Mouse (Mus musculus) embryo, embryonic 11 days (tissue): ENCODE results near the gene Ankrd6.

ENCODE experiments used
- DNase-seq: peaks from one replicate; pipeline ENCODE4 v3.0.0-alpha.2; 2015

The Ankrd6 gene

GRCm38 (mm10) chr4:32948696-32949095 is 1.9 kb downstream of the Ankrd6 start:
- DNase-seq: no peak

GRCm38 (mm10) chr4:32947631-32948030 is 3.0 kb downstream of the Ankrd6 start:
- DNase-seq: peak; percentile 63

GRCm38 (mm10) chr4:32940984-32941383 is 9.7 kb downstream of the Ankrd6 start:
- no peak for DNase-seq

GRCm38 (mm10) chr4:32939964-32940363 is 10.7 kb downstream of the Ankrd6 start:
- peak; percentile 49 for DNase-seq

GRCm38 (mm10) chr4:32939521-32939920 is 11.1 kb downstream of the Ankrd6 start:
- no peak for DNase-seq

GRCm38 (mm10) chr4:32936762-32937341 is 13.8 kb downstream of the Ankrd6 start:
- DNase-seq: peak; percentile 31

GRCm38 (mm10) chr4:32932056-32932455 is 18.6 kb downstream of the Ankrd6 start:
- DNase-seq: peak; percentile 64

GRCm38 (mm10) chr4:32929750-32930149 is 20.9 kb downstream of the Ankrd6 start:
- no peak for DNase-seq

- no peak for DNase-seq
Measured at GRCm38 (mm10) chr4:32928692-32929448, 21.8 kb downstream of the Ankrd6 start.

GRCm38 (mm10) chr4:32923891-32924294 is 26.7 kb downstream of the Ankrd6 start:
- DNase-seq: peak; percentile 54

GRCm38 (mm10) chr4:32923436-32923835 is 27.2 kb downstream of the Ankrd6 start:
- DNase-seq: peak; percentile 85

GRCm38 (mm10) chr4:32922871-32923270 is 27.8 kb downstream of the Ankrd6 start:
- DNase-seq: no peak

- DNase-seq: no peak
Measured at GRCm38 (mm10) chr4:32920863-32921262, 29.8 kb downstream of the Ankrd6 start.

GRCm38 (mm10) chr4:32918571-32918970 is 32.1 kb downstream of the Ankrd6 start:
- peak; percentile 18 for DNase-seq

GRCm38 (mm10) chr4:32916689-32917385 is 33.8 kb downstream of the Ankrd6 start:
- peak; percentile 51 for DNase-seq

GRCm38 (mm10) chr4:32915928-32916327 is 34.7 kb downstream of the Ankrd6 start:
- DNase-seq: peak; percentile 59

- DNase-seq: no peak
Measured at GRCm38 (mm10) chr4:32909996-32910395, 40.6 kb downstream of the Ankrd6 start.

GRCm38 (mm10) chr4:32909241-32909979 is 41.2 kb downstream of the Ankrd6 start:
- DNase-seq: no peak

GRCm38 (mm10) chr4:32907631-32908030 is 43.0 kb downstream of the Ankrd6 start:
- DNase-seq: no peak

- DNase-seq: no peak
Measured at GRCm38 (mm10) chr4:32906627-32907026, 44.0 kb downstream of the Ankrd6 start.

GRCm38 (mm10) chr4:32905913-32906312 is 44.7 kb downstream of the Ankrd6 start:
- DNase-seq: no peak

GRCm38 (mm10) chr4:32905381-32905780 is 45.3 kb downstream of the Ankrd6 start:
- DNase-seq: no peak

GRCm38 (mm10) chr4:32903826-32904225 is 46.8 kb downstream of the Ankrd6 start:
- no peak for DNase-seq
